Mouse (Mus musculus) forebrain, embryonic 13.5 days (tissue): ENCODE measurements around the gene Dennd1a. TPM values are rescaled to one million over a fixed set of nuclear protein-coding genes. Genes with fewer than 3 reads are reported as not detected.

Experiments used
- ATAC-seq: fragments of 200-750 bp; cut with Nextera tagmentation; 2 replicates; pipeline ENCODE4 v1.8.0; 2017
- H3K27ac ChIP-seq: fragments of 300-500 bp; sonication (generic); 2 replicates; pipeline ENCODE4 v1.5.1; 2015; ENCODE audit warnings: inconsistent platforms, mild to moderate bottlenecking, moderate library complexity
- H3K27me3 ChIP-seq: fragments of 300-500 bp; sonication (generic); 2 replicates; pipeline ENCODE4 v1.6.1; 2015; ENCODE audit warnings: mild to moderate bottlenecking, inconsistent platforms
- H3K36me3 ChIP-seq: fragments of 300-500 bp; sonication (generic); 2 replicates; pipeline ENCODE4 v1.6.1; 2015; ENCODE audit warnings: mild to moderate bottlenecking, inconsistent platforms; ENCODE audit not compliant: poor library complexity, severe bottlenecking
- H3K4me1 ChIP-seq: fragments of 300-500 bp; sonication (generic); 2 replicates; pipeline ENCODE4 v1.6.1; 2015; ENCODE audit warnings: inconsistent platforms
- H3K4me2 ChIP-seq: fragments of 300-500 bp; sonication (generic); 2 replicates; pipeline ENCODE4 v1.6.1; 2015; ENCODE audit warnings: inconsistent platforms, mild to moderate bottlenecking, moderate library complexity
- H3K4me3 ChIP-seq: fragments of 300-500 bp; sonication (generic); 2 replicates; pipeline ENCODE4 v1.5.1; 2015; ENCODE audit warnings: mild to moderate bottlenecking, inconsistent platforms
- H3K9ac ChIP-seq: fragments of 300-500 bp; sonication (generic); 2 replicates; pipeline ENCODE4 v1.6.1; 2015; ENCODE audit warnings: mild to moderate bottlenecking, inconsistent platforms
- H3K9me3 ChIP-seq: fragments of 300-500 bp; sonication (generic); replicated peaks from 2 replicates; pipeline ENCODE4 v1.6.1; 2016; ENCODE audit warnings: inconsistent platforms
- WGBS: fragments of 180-500 bp; shearing (Covaris S2); methylation state at CpG from one replicate; pipeline ENCODE4 v1.1.7; 2015; 5-methylcytosine and 5-hydroxymethylcytosine counted together
- polyA plus RNA-seq: library from polyadenylated mRNA; unstranded; fragments of >200 nt; fragmentation: Nextera tagmentation; extraction: Ambion mirVana; gene quantifications from 2 replicates; pipeline ENCODE4 v1.2.1, GENCODE M21; 2015

The Dennd1a gene
- polyA plus RNA-seq, 1 experiment from 2014 or later, result 17.7 TPM

DNA sequence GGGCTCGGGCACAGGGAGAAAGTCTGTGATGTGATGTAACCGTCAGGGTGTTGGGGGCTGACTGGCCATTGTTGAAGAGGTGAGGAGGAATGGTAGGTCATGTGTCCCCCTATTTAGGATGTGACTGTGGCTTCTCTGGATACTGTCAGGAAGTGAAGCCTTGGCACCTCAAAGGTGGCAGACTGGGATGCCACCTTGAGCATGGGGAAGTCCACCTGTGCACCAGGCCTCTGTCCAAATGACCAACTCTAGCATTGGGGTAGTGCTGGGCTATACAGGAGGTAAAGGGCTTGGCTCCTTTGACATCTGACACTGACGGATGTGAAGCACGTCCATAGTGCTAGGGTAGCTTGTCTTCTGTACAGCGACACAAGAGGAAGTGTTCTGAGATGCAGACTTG is 474.8 kb downstream of the Dennd1a start:
- Histone ChIP-seq H3K27me3 (no peaks in the 10 kb centered on the region), H3K27ac (no peak overlapping the region), H3K4me1 (peaks cover 34% of the 10 kb centered on the region), H3K9me3 (no peaks in the 10 kb centered on the region), H3K4me3 (no peak overlapping the region), H3K9ac (no peak overlapping the region), H3K4me2 (no peak overlapping the region), H3K36me3 (peaks cover 23% of the 10 kb centered on the region; the same call in 1 of the 2 replicates)
- ATAC-seq, result no peak
- 94% methylated on average over 5 of the region's 5 CpGs for WGBS

DNA sequence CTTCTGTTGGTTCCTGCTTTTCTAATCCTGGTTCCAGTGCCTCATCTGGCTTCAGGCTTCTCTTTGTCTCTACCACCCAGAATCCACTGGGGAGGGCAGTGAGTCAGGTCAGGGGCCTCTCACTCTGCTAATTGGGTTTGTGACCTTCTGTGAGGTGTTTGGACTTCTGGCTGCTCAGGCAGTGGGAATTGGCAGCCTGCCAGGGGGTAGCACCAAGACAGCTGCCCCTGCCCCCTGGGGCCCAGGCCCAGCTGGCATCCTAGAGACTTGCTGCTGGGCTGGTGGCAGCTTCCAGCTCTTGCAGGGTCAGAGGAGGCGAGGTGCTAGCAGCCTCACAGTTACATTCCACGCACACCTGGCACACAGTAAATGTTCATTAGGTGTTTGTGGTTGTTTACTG is 475.5 kb downstream of the Dennd1a start:
- ATAC-seq, result no peak
- Histone ChIP-seq H3K9me3 (no peaks in the 10 kb centered on the region), H3K4me3 (no peak overlapping the region), H3K4me2 (no peak overlapping the region), H3K36me3 (peaks cover 23% of the 10 kb centered on the region; the same call in 1 of the 2 replicates), H3K4me1 (peaks cover 27% of the 10 kb centered on the region), H3K27ac (peak overlapping the region; percentile 5; the same call in 1 of the 2 replicates), H3K27me3 (no peaks in the 10 kb centered on the region), H3K9ac (no peak overlapping the region)
- WGBS, result 68% methylated on average over 2 of the region's 2 CpGs

DNA sequence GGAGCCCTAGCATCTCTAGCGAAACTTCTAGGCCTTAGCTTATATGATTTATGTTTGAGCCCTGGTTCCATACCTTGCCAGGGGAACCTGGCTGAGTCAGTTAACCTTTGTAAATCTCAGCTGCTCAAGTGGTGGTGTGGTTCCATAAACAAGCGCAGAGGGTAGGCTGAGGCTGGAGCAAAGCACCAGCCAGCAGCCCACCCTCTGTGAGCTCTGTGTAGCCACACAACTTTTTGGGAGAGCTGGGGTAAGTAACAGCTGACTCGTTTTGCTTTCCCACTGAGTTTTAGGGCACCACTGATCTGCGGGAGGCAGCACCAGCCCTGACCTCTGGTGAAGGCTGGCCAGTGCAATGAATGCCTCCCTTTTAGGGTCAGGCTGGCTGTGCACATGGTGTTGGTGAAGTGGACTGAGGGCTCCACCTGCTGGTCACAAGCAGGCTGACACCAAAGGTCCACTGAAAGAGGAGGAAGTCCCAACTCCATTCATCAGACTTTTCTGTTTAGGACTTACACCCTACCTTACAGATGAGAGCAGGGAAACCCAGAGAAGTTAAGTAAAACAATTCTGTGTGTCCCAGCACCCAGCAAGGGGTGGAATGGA is 484.5 kb downstream of the Dennd1a start:
- Histone ChIP-seq H3K36me3 (peaks cover 38% of the 10 kb centered on the region), H3K9me3 (no peaks in the 10 kb centered on the region), H3K9ac (no peak overlapping the region), H3K27me3 (no peaks in the 10 kb centered on the region), H3K27ac (no peak overlapping the region), H3K4me1 (peaks cover 12% of the 10 kb centered on the region), H3K4me2 (no peak overlapping the region), H3K4me3 (no peak overlapping the region)
- peak; percentile 76 for ATAC-seq
- WGBS, result 39% methylated on average over 4 of the region's 4 CpGs

DNA sequence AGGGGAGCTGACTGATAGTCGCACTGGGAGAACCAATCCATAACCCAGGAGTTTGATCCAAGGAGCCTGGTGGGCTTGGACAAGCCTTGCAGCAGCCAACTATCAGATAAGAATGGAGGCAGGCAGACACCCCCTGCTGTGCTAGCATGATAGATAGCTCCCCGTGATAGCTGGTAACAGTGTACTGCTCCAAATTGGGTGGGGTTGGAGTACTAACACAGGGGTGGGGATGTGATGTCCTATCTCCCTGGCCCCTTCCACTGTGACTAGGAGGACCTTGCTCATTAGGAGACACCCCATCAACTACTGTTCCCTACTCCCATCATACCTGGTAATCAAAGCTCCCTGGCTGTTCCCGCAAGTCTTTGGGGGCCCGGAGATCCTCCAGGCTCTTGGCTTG is 485.5 kb downstream of the Dennd1a start:
- 82% methylated on average over 4 of the region's 4 CpGs for WGBS
- H3K9me3 ChIP-seq, result no peaks in the 10 kb centered on the region
- H3K36me3 ChIP-seq, result peaks cover 48% of the 10 kb centered on the region
- H3K9ac ChIP-seq, result no peak overlapping the region
- H3K27me3 ChIP-seq, result no peaks in the 10 kb centered on the region
- peaks cover 12% of the 10 kb centered on the region for H3K4me1 ChIP-seq
- no peak overlapping the region for H3K4me2 ChIP-seq
- H3K27ac ChIP-seq, result no peak overlapping the region
- ATAC-seq, result no peak
- no peak overlapping the region for H3K4me3 ChIP-seq

DNA sequence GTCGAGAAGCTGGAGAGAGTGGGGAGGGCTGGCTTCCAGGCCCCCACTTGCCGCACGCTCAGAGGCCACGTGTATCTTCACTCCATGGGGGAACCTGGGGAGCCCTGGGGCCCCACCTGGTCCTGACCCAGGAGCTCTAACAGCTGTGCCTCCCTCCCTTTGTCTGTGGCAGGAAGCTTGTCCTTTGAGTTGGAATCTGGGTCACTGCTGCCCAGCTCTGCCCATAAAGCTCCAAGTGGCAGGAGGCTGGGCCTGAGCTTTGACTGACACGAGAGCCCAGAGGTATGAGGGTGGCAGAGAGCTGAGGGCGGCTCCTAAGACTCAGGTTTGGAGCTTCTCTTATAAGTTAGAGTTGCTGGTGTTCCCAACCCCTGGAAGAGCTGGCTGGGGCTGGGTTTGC is 488.1 kb downstream of the Dennd1a start:
- H3K4me1 ChIP-seq, result peaks cover 12% of the 10 kb centered on the region
- no peaks in the 10 kb centered on the region for H3K27me3 ChIP-seq
- no peak overlapping the region for H3K4me3 ChIP-seq
- no peak overlapping the region for H3K27ac ChIP-seq
- H3K9me3 ChIP-seq, result no peaks in the 10 kb centered on the region
- H3K9ac ChIP-seq, result no peak overlapping the region
- 45% methylated on average over 6 of the region's 6 CpGs for WGBS
- ATAC-seq, result no peak
- H3K36me3 ChIP-seq, result peaks cover 59% of the 10 kb centered on the region
- H3K4me2 ChIP-seq, result no peak overlapping the region

DNA sequence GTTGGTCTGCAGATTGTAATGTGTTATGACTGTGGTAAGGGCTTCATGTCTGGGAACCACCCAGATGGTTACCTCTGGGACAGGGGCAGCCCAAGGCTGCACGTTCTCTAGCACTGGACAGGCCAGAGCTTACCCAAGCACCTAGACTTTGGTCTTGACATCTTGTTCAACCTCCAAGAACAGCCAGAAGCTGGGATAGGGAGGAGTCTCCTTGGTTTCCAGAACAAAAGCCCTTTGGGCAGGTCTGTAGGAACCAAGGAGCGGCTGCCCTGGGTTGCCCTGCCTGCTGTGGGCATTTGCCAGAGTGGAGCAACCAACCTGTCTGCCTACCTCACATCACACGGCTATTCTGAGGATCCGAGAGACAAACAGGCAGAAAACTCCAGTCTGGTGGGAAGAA is 490.1 kb downstream of the Dennd1a start:
- no peaks in the 10 kb centered on the region for H3K27me3 ChIP-seq
- H3K4me1 ChIP-seq, result peaks cover 9% of the 10 kb centered on the region
- H3K4me3 ChIP-seq, result no peak overlapping the region
- peaks cover 74% of the 10 kb centered on the region for H3K36me3 ChIP-seq
- H3K9ac ChIP-seq, result no peak overlapping the region
- H3K4me2 ChIP-seq, result no peak overlapping the region
- no peak overlapping the region for H3K27ac ChIP-seq
- WGBS, result 91% methylated on average over 4 of the region's 4 CpGs
- ATAC-seq, result no peak
- no peaks in the 10 kb centered on the region; the same call in 1 of the 2 replicates for H3K9me3 ChIP-seq

DNA sequence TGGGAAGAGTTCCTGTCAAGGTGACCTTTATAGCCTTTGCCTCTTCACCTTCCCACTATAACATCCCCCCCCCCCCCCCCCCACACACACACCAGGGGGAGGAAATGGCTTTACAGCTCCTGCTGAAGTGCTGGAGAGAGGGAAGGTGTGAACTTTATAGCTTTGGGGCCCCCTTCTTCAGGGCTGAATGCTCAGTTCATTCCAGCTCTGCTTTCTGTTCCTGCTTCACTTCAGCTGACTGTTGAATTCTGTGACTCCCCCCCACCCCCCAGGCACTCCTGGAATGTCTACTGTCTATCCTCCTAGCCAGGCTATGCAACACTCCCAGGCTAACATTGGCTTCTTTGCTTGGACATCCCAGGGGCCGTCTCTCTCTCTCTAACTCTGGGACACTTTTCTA is 491.2 kb downstream of the Dennd1a start:
- H3K9ac ChIP-seq, result no peak overlapping the region
- no peak overlapping the region for H3K4me3 ChIP-seq
- no peak overlapping the region for H3K4me2 ChIP-seq
- no peak overlapping the region for H3K27ac ChIP-seq
- 75% methylated on average over 1 of the region's 1 CpGs for WGBS
- no peak for ATAC-seq
- H3K36me3 ChIP-seq, result peaks cover 81% of the 10 kb centered on the region
- no peaks in the 10 kb centered on the region for H3K27me3 ChIP-seq
- H3K9me3 ChIP-seq, result no peaks in the 10 kb centered on the region; the same call in 1 of the 2 replicates
- peaks cover 9% of the 10 kb centered on the region for H3K4me1 ChIP-seq

DNA sequence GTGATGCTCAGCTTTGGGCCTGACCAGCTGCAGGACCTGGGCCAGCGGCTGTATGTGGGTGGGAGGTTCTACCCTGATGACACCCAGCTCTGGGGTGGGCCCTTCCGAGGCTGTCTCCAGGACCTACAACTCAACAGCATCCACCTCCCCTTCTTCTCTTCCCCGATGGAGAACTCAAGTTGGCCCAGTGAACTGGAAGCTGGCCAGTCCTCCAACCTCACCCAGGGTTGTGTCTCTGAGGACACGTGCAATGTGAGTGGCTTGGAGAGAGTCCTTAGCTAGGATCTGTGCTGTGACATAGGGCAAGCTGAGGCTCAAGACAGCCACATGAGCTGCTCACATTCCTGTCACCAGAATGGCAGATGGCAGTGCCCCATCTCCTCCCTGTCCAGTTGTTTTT is 495.9 kb downstream of the Dennd1a start:
- peaks cover 22% of the 10 kb centered on the region for H3K4me1 ChIP-seq
- no peak overlapping the region for H3K9ac ChIP-seq
- WGBS, result 94% methylated on average over 4 of the region's 4 CpGs
- no peak overlapping the region for H3K4me3 ChIP-seq
- no peaks in the 10 kb centered on the region for H3K27me3 ChIP-seq
- H3K9me3 ChIP-seq, result no peaks in the 10 kb centered on the region; the same call in 1 of the 2 replicates
- no peak overlapping the region for H3K27ac ChIP-seq
- no peak overlapping the region for H3K4me2 ChIP-seq
- peaks cover 77% of the 10 kb centered on the region for H3K36me3 ChIP-seq
- no peak for ATAC-seq

DNA sequence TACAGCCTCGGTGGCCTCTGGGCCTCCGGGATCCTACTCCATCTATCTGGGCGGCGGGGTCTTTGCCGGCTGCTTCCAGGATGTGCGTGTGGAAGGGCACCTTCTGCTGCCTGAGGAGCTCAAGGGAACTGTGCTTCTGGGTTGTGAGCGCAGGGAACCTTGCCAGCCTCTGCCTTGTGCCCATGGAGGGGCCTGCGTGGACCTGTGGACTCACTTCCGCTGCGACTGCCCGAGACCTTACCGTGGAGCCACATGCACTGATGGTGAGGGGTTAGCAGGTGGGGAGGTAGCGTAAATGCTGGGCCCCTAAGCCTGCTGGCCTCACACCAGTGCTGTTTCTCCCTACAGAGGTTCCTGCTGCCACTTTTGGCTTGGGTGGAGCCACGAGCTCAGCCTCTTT is 496.5 kb downstream of the Dennd1a start:
- peaks cover 24% of the 10 kb centered on the region for H3K4me1 ChIP-seq
- no peaks in the 10 kb centered on the region for H3K27me3 ChIP-seq
- no peak overlapping the region for H3K9ac ChIP-seq
- 92% methylated on average over 14 of the region's 14 CpGs for WGBS
- H3K27ac ChIP-seq, result no peak overlapping the region
- peaks cover 75% of the 10 kb centered on the region for H3K36me3 ChIP-seq
- ATAC-seq, result no peak
- H3K4me3 ChIP-seq, result no peak overlapping the region
- no peak overlapping the region for H3K4me2 ChIP-seq
- H3K9me3 ChIP-seq, result no peaks in the 10 kb centered on the region; the same call in 1 of the 2 replicates

DNA sequence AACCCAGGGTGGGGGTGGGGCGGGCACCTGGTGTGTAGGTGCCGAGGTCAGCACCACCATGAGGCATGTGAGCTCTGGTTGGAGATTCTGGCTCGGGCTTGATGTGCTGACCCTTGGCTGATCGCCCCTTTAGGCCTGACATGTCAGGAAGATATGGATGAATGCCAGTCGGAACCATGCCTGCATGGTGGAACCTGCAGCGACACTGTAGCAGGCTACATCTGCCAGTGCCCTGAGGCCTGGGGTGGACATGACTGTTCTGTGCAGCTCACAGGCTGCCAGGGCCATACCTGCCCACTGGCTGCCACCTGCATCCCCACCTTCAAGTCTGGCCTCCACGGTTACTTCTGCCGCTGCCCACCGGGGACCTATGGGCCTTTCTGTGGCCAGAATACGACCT is 497.2 kb downstream of the Dennd1a start:
- Histone ChIP-seq H3K4me3 (no peak overlapping the region), H3K4me1 (peaks cover 24% of the 10 kb centered on the region), H3K27ac (no peak overlapping the region), H3K4me2 (no peak overlapping the region), H3K9me3 (no peaks in the 10 kb centered on the region; the same call in 1 of the 2 replicates), H3K9ac (no peak overlapping the region), H3K27me3 (no peaks in the 10 kb centered on the region), H3K36me3 (peaks cover 79% of the 10 kb centered on the region)
- no peak for ATAC-seq
- 92% methylated on average over 10 of the region's 10 CpGs for WGBS

DNA sequence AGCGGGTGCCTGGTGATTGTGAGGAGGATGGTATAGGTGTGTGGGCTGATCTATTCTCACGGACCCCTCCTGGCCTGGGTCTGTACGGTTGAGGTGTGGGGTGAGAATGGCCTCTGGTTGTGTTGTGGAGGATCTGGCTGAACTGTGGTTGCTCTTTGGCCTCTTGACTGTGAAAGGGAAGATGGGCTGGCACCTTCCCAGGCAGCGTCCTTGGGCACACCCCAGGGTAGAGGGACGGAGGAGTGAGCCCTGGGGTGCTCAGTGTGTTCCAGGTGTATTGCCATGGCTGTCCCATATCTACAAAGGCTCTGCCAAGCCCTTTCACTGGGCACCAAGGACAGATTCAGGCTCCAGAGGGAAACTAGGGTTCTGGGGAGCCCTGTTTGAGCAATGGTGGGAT is 498.2 kb downstream of the Dennd1a start:
- Histone ChIP-seq H3K27me3 (no peaks in the 10 kb centered on the region), H3K4me3 (no peak overlapping the region), H3K36me3 (peaks cover 77% of the 10 kb centered on the region), H3K9me3 (no peaks in the 10 kb centered on the region; the same call in 1 of the 2 replicates), H3K4me2 (no peak overlapping the region), H3K4me1 (peaks cover 24% of the 10 kb centered on the region), H3K27ac (0 out of 2 replicates have a peak overlapping the region, but pooled peaks have one; percentile 26), H3K9ac (no peak overlapping the region)
- no peak for ATAC-seq
- 94% methylated on average over 5 of the region's 5 CpGs for WGBS

DNA sequence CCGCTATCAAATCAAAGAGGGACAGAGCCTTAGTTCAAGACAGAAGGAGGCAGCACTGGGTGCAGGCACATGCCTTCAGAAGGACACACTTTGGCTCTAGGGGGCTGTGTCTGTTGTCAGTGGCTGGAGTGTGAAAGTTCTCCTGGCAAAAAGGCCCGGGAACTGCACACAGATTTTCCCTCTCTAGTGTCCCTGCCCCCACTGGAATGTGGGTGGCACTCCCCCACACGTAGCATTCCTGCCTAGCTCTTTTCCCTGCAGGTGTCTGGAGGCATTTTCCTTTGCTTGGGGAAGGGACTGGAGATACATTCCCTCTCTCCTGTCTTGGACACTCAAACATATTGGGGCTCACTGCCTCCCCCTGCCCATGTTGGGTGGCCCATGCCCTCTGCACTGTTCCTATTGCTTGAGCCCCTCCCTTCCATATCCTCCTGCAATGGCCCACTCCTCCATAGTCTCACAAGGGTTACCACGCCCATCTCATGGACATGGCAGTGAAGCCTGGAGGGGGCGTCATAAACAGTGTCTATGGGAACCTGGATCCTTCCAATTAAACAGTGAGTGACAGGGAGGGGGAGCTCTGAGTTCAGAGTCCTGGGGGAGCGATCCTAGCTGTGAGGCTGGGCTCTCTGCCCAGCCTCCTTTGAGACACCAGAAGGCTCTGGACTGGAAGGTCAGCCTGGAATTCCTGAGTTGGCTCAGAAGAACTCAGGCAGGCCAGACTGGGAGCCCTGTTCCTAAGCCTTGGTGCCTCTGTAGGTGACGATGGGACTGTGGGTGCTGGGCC is 498.8 kb downstream of the Dennd1a start:
- 59% methylated on average over 7 of the region's 7 CpGs for WGBS
- peak; percentile 68 for ATAC-seq
- Histone ChIP-seq H3K4me3 (no peak overlapping the region), H3K9ac (no peak overlapping the region), H3K36me3 (peaks cover 80% of the 10 kb centered on the region), H3K4me1 (peaks cover 24% of the 10 kb centered on the region), H3K4me2 (no peak overlapping the region), H3K27me3 (no peaks in the 10 kb centered on the region), H3K27ac (0 out of 2 replicates have a peak overlapping the region, but pooled peaks have one; percentile 26), H3K9me3 (no peaks in the 10 kb centered on the region; the same call in 1 of the 2 replicates)
